Mouse (Mus musculus) ES-Bruce4 (cell line): ENCODE data around the gene Fbln2. TPM values are rescaled to one million over a fixed set of nuclear protein-coding genes. Genes with fewer than 3 reads are reported as not detected.

Experiments
- H3K27ac ChIP-seq: 2 replicates; pipeline ENCODE4 v1.5.1; 2012; ENCODE audit warnings: low read length, inconsistent platforms; ENCODE audit not compliant: insufficient read depth
- H3K27me3 ChIP-seq: 2 replicates; pipeline ENCODE4 v1.6.1; 2012; ENCODE audit warnings: mild to moderate bottlenecking, low read length, inconsistent platforms; ENCODE audit not compliant: control insufficient read depth, poor library complexity, insufficient read depth, severe bottlenecking
- H3K36me3 ChIP-seq: 2 replicates; pipeline ENCODE4 v1.6.1; 2012; ENCODE audit warnings: inconsistent platforms, mild to moderate bottlenecking, low read length, moderate library complexity; ENCODE audit not compliant: control insufficient read depth, poor library complexity, insufficient read depth, severe bottlenecking
- H3K4me1 ChIP-seq: one replicate; pipeline ENCODE4 v1.8.1; 2011; ENCODE audit warnings: low read length; ENCODE audit not compliant: control insufficient read depth, insufficient read depth
- H3K4me3 ChIP-seq: 2 replicates; pipeline ENCODE4 v1.5.1; 2011; ENCODE audit warnings: low read depth, mild to moderate bottlenecking, low read length
- H3K9ac ChIP-seq: 2 replicates; pipeline ENCODE4 v1.6.1; 2012; ENCODE audit warnings: low read depth, mild to moderate bottlenecking, inconsistent platforms; ENCODE audit not compliant: poor library complexity, severe bottlenecking
- H3K9me3 ChIP-seq: replicated peaks from 2 replicates; pipeline ENCODE4 v1.6.1; 2012; ENCODE audit warnings: mild to moderate bottlenecking, low read length, inconsistent platforms; ENCODE audit not compliant: control insufficient read depth, poor library complexity, insufficient read depth, severe bottlenecking
- CTCF ChIP-seq: IDR thresholded peaks from one replicate; pipeline ENCODE4 v1.8.1; 2011; ENCODE audit warnings: low read depth, low read length
- EP300 ChIP-seq: IDR thresholded peaks from 2 replicates; pipeline ENCODE4 v1.6.1; 2011; ENCODE audit warnings: low read depth, low read length; ENCODE audit not compliant: insufficient read depth
- POLR2A ChIP-seq: IDR thresholded peaks from one replicate; pipeline ENCODE4 v1.8.1; 2011; ENCODE audit warnings: low read length; ENCODE audit not compliant: insufficient read depth
- polyA plus RNA-seq: library from polyadenylated mRNA; stranded (reverse); fragments of >200 nt; gene quantifications from 2 replicates; pipeline ENCODE4 v1.2.4, GENCODE M21; 2011; ENCODE audit warnings: low read depth; ENCODE audit not compliant: missing spikeins, insufficient read depth, insufficient read length

The Fbln2 gene
- polyA plus RNA-seq, 1 experiment: 23.3 TPM

DNA sequence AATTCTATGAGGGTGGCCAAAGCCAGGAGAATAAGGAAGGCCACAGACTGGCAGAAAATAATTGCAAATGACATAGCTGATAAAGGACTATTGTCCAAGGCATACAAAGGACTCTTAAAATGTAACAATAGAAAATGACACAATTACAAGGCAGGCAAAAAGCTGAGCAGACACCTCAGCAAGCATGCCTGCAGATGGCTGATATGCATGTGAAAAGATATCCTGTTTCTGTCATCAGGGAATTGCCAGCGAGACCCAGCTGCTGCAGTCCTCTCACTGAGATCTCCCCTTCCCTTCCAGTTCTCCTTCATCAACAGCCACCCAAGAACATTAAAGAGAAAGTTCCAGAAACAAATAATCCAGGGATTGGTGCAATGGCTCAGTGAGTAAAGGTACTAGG lies 66.0 kb downstream of the Fbln2 start:
- Histone ChIP-seq H3K27ac (no peak overlapping the region), H3K36me3 (no peaks in the 10 kb centered on the region), H3K4me3 (no peak overlapping the region), H3K9me3 (no peaks in the 10 kb centered on the region), H3K9ac (no peak overlapping the region), H3K27me3 (no peaks in the 10 kb centered on the region), H3K4me1 (no peaks in the 10 kb centered on the region)
- no peak for TF ChIP-seq EP300
- TF ChIP-seq CTCF: no peak
- TF ChIP-seq POLR2A: no peak

DNA sequence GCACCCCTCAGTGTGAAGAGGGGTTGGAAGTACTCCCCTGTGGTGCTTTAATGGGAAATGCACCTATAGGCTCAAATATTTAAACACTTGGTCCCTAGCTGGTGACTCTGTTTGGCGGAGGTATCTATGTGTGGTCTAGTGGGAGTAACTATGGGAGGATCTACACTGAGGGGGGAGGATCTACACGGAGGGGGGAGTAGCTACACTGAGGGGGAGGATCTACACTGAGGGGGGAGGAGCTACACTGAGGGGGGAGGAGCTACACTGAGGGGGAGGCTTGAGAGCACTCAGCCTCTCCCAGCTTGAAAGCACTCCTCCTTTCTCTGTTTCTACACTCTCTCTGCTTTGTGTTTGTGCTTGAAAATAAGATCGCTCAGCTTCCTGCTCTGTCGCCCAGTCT lies 67.2 kb downstream of the Fbln2 start:
- H3K36me3 ChIP-seq: no peaks in the 10 kb centered on the region
- no peak for TF ChIP-seq CTCF
- no peak for TF ChIP-seq POLR2A
- no peak for TF ChIP-seq EP300
- no peaks in the 10 kb centered on the region for H3K27me3 ChIP-seq

DNA sequence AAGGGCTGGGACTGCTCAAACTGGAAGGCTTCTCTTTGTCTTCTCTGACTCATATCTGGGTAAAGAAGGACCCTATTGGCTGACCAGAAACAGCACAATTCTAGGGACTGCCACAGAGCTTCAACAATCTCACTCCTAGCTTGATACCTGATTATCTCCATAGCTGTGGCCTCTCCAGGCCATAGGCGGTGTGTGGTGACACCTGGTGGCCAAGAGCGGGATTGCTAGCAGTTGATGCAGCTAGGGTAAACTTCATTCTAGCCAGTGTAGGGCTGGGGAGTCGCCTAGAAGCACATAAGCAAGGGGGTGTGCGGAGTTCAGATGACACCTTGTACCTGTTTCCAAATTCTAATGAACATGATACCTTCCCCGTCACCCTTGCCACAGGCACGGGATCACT lies 69.0 kb downstream of the Fbln2 start:
- Histone ChIP-seq H3K27ac (no peak overlapping the region), H3K4me1 (no peaks in the 10 kb centered on the region), H3K9me3 (no peaks in the 10 kb centered on the region), H3K4me3 (no peak overlapping the region), H3K36me3 (no peaks in the 10 kb centered on the region), H3K27me3 (no peaks in the 10 kb centered on the region), H3K9ac (no peak overlapping the region)
- TF ChIP-seq CTCF (peak; percentile 97), EP300 (no peak), POLR2A (no peak)

More for the DNA sequence above, 67.2 kb downstream of the Fbln2 start:
- H3K27ac ChIP-seq: no peak overlapping the region
- H3K4me3 ChIP-seq: no peak overlapping the region
- H3K9me3 ChIP-seq: no peaks in the 10 kb centered on the region
- H3K4me1 ChIP-seq: no peaks in the 10 kb centered on the region
- H3K9ac ChIP-seq: no peak overlapping the region

DNA sequence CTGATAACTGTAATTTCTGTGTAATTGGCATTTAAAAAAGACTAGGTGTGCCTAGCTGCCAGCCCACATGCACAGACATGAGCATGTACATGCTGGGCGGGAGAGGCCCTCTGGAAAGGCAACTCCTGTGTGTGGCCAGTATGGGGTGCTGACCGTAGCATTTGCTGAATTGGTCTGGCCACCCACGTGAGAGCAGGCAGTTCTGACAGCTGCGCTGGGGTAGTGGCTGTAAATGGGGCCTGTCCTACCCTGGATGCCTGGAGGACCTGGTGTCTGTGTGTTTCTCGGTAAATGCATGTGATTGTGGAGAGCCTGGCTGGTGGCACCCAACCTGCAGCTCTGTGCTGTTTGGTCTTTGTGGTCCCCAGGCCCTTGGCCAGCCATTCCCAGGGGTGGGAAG lies 69.5 kb downstream of the Fbln2 start:
- TF ChIP-seq CTCF: no peak
- TF ChIP-seq EP300: no peak
- no peak for TF ChIP-seq POLR2A
- Histone ChIP-seq H3K9me3 (no peaks in the 10 kb centered on the region), H3K27me3 (no peaks in the 10 kb centered on the region), H3K9ac (no peak overlapping the region), H3K4me3 (no peak overlapping the region), H3K4me1 (no peaks in the 10 kb centered on the region), H3K27ac (no peak overlapping the region), H3K36me3 (no peaks in the 10 kb centered on the region)

DNA sequence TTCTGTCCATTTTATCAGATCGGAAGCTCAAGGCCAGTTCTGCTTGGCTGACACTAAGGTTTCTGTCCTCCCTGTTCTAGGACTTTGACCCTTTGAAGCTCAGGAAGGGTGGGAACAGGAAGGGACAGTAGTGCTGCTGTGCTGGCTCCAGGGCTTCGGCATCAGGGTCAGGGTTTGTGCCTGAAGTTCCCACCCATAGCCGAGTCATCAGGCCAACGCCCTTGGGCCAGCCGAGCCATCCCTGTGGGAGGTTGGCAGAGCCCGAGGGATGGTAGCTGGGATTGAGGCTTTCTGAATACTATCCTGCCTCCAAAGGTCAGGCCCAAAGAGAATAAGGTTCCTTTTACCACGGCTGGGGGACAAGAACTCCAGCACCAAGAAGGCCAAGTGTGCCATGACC lies 70.8 kb downstream of the Fbln2 start:
- no peak overlapping the region for H3K27ac ChIP-seq

DNA sequence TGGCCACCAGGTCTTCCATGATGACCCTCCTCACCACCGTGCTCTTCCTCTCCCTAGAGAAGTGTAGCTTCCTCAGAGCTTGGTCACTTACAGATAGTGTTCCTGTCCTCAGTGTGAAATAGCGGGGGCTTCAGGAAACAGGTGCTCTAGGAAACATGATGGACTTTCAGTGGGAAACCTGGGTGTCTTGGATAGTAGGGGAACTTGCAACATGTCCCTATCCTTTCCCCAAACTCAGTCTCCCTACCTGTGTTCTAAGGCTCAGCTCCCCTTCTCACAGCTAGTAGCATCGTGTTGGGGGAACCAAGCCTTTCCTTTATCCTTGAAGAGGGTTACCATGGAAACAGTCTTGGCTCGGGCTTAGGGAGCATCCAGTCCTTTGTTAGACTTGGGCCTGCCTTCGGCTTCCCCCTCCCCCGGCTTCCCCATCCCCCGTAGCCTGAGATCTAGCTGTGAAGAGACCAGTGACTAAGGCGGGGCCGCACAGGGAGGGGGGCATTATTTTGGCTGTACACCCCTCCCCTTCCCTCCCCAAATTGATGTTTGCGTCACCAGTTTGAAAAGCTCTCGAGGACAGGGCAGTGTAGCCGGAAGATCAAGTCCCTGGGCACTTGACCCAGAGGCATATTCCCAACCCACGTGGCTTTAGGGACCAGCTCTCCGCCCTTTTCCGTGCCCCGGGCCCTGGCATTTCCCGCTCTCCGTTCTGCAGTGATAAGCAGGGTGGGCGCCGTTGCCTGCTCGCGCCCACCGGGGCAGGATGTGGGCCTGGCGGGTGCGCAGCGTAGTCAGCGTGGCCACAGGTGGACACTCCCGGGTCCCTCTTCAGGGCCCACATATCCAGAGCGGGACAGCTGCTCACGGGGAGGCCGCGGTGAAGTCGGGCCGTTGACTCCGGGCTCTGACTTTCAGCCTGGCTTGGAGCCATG lies 72.5 kb downstream of the Fbln2 start:
- Histone ChIP-seq H3K27ac (no peak overlapping the region), H3K36me3 (no peaks in the 10 kb centered on the region), H3K9ac (no peak overlapping the region), H3K9me3 (no peaks in the 10 kb centered on the region), H3K27me3 (no peaks in the 10 kb centered on the region), H3K4me3 (peak overlapping the region; percentile 49), H3K4me1 (no peaks in the 10 kb centered on the region)
- TF ChIP-seq EP300 (no peak), CTCF (no peak), POLR2A (no peak)

More for the DNA sequence above, 70.8 kb downstream of the Fbln2 start:
- H3K9ac ChIP-seq: no peak overlapping the region
- no peaks in the 10 kb centered on the region for H3K9me3 ChIP-seq
- no peaks in the 10 kb centered on the region for H3K4me1 ChIP-seq
- H3K4me3 ChIP-seq: no peak overlapping the region
- TF ChIP-seq CTCF (no peak), EP300 (no peak), POLR2A (no peak)
- H3K27me3 ChIP-seq: no peaks in the 10 kb centered on the region
- H3K36me3 ChIP-seq: no peaks in the 10 kb centered on the region
